Mouse (Mus musculus) midbrain, embryonic 11.5 days (tissue): ENCODE measurements at regions not wholly inside any gene's neighbourhood (a gene's known extent, or its start where the extent isn't known, plus 50 kb on each side); places are given as distances from the start of the nearest gene placed in this dataset.

Experiments
- ATAC-seq: fragments of 200-750 bp; cut with Nextera tagmentation; 2 replicates; pipeline ENCODE4 v1.8.0; 2017; ENCODE audit warnings: moderate TSS enrichment, moderate library complexity; ENCODE audit not compliant: low FRiP score
- DNase-seq: peaks from one replicate; pipeline ENCODE4 v3.0.0; 2015; ENCODE audit warnings: low spot score; ENCODE audit errors: missing footprints
- H3K27ac ChIP-seq: fragments of 300-500 bp; sonication (generic); 2 replicates; pipeline ENCODE4 v1.5.1; 2014; ENCODE audit warnings: low read depth, low read length
- H3K27me3 ChIP-seq: fragments of 300-500 bp; sonication (generic); 2 replicates; pipeline ENCODE4 v1.6.1; 2014; ENCODE audit warnings: mild to moderate bottlenecking, low read length, moderate library complexity, mixed read lengths; ENCODE audit not compliant: control insufficient read depth, insufficient read depth
- H3K36me3 ChIP-seq: fragments of 300-500 bp; sonication (generic); 2 replicates; pipeline ENCODE4 v1.6.1; 2014; ENCODE audit warnings: mild to moderate bottlenecking, low read length, moderate library complexity, mixed read lengths; ENCODE audit not compliant: control insufficient read depth, insufficient read depth
- H3K4me1 ChIP-seq: fragments of 300-500 bp; sonication (generic); 2 replicates; pipeline ENCODE4 v1.6.1; 2014; ENCODE audit warnings: low read length; ENCODE audit not compliant: control insufficient read depth, insufficient read depth
- H3K4me2 ChIP-seq: fragments of 300-500 bp; sonication (generic); 2 replicates; pipeline ENCODE4 v1.6.1; 2014; ENCODE audit warnings: mild to moderate bottlenecking, moderate library complexity
- H3K4me3 ChIP-seq: fragments of 300-500 bp; sonication (generic); 2 replicates; pipeline ENCODE4 v1.5.1; 2014; ENCODE audit warnings: low read depth, low read length
- H3K9ac ChIP-seq: fragments of 300-500 bp; sonication (generic); 2 replicates; pipeline ENCODE4 v1.6.1; 2014; ENCODE audit warnings: low read length
- H3K9me3 ChIP-seq: fragments of 300-500 bp; sonication (generic); 2 replicates; pipeline ENCODE4 v1.6.1; 2016; ENCODE audit warnings: low read length; ENCODE audit not compliant: control insufficient read depth
- WGBS: fragments of 180-500 bp; shearing (Covaris S2); extraction: QIAGEN DNeasy Blood & Tissue Kit; methylation state at CpG from one replicate; pipeline ENCODE4 v1.1.7; 2014; 5-methylcytosine and 5-hydroxymethylcytosine counted together

DNA sequence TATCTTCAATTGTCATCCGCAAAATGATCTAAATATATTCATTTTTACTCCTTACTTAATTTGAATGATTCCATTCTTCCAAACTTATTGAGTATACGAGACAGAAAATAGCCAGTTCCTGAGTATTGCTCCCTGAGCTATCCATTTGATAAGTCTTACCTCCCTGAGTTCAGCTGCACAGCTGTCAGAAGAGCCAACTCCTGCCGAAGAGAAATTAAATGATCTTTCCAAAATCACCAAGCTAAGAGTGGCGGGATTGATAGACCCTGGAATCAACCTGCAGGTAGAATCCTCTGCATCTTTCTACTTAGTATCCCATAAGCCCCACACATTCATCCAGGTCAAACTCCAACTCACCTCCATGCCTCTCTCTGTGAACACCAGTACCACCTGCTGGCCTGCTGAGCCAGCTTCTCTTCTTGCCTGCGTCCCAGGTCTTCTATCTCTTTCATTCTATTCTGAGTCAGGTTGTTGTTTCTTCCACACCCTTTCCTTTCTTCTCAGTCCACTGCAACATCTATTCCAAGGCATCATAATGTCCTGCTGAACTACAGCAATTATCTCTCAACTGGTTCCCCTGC, 124.2 kb downstream of the Cpeb2 start:
- H3K27me3 ChIP-seq = no peaks in the 10 kb centered on the region
- no peak overlapping the region for H3K9ac ChIP-seq
- ATAC-seq (no peak), DNase-seq (peak; percentile 57)
- H3K4me2 ChIP-seq = no peak overlapping the region
- H3K36me3 ChIP-seq = no peaks in the 10 kb centered on the region
- WGBS = 91% methylated on average over 5 of the region's 5 CpGs
- H3K4me1 ChIP-seq = peaks cover 5% of the 10 kb centered on the region
- H3K9me3 ChIP-seq = no peaks in the 10 kb centered on the region
- no peak overlapping the region for H3K27ac ChIP-seq
- H3K4me3 ChIP-seq = no peak overlapping the region

DNA sequence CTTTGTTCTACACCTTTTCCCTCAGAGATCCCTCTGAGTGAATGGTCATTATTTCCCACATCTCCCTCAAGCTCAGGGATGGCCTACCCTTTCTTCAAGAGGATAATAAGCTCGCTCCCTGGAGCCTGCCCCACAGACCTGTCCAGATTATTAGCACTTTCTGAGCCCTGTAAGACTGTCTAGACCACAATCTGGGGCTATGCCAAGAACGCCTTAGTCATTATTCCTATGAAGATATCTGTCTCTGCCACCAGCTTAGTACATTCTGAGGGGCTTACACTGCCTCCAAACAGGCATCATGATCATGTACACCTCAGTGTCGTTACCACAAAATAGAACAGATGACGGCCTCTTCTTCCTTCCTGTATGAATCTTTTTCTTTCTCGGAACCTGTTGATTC, 124.9 kb downstream of the Cpeb2 start:
- WGBS = 86% methylated on average over 5 of the region's 5 CpGs
- no peak overlapping the region for H3K9ac ChIP-seq
- H3K27me3 ChIP-seq = no peaks in the 10 kb centered on the region
- H3K4me2 ChIP-seq = no peak overlapping the region
- no peaks in the 10 kb centered on the region for H3K9me3 ChIP-seq
- H3K4me3 ChIP-seq = no peak overlapping the region
- peaks cover 5% of the 10 kb centered on the region for H3K4me1 ChIP-seq
- no peaks in the 10 kb centered on the region for H3K36me3 ChIP-seq
- DNase-seq = no peak
- no peak for ATAC-seq
- H3K27ac ChIP-seq = no peak overlapping the region

DNA sequence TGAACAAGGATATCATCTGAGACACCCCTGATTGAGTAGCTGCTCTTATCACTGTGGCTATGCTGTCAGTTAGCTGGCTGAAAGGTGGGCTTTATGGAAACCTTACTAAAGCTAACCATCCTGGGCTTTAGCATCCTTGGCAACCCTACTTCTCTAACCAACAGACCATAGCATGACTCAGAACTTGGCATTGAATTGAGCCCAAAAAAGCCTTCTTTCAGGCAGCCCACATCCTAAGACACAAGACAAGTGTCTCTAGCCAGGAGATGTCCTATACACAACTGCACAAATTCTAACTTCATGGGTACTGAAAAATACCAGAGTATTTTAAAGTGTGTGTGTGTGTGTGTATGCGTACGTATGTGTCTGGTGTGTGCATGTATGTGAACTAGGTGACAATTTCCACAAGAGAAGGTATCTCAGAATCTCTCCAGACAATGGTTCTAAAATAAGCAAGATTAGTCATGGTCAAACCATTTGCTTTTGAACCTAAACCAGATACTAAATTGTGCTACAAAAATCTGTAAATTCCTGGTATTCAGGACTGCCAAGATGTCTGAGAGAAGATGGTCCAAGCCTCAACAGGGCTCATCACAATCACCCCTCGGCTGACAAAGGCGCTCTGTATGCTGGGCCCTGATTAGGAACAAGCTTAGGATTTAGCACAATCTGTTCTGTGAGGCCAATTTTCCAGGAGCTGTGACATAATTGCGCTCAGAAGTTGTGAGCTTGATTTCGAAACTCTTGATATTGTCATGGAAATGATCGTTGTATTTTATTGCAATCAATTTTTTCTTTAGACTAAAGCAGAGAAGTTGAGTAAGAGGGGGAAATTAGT, 126.2 kb downstream of the Cpeb2 start:
- ATAC-seq = no peak
- WGBS = 82% methylated on average over 7 of the region's 7 CpGs
- H3K36me3 ChIP-seq = no peaks in the 10 kb centered on the region
- no peaks in the 10 kb centered on the region for H3K27me3 ChIP-seq
- peaks cover 5% of the 10 kb centered on the region for H3K4me1 ChIP-seq
- DNase-seq = peak; percentile 77
- H3K27ac ChIP-seq = no peak overlapping the region
- H3K9me3 ChIP-seq = no peaks in the 10 kb centered on the region
- H3K9ac ChIP-seq = no peak overlapping the region
- no peak overlapping the region for H3K4me3 ChIP-seq
- H3K4me2 ChIP-seq = no peak overlapping the region

DNA sequence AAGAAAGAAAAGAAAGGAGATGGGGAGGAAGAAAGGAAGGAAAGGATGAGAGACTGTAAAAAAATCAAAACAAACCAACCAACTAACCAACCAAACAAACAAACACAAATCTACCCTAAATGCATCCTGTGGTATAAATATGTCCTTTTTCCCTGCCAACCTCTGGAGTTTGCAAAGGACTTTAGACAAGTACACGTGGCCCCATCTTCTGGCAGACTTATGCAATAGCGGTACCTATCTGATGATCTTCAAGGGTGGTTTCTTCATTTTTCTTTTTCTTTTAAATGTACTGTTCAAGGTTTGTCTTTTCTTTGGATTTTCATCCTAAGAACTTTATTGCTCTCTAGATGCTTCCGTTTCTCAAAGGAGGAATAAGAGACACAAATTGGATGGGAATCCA, 127.3 kb downstream of the Cpeb2 start:
- H3K9ac ChIP-seq = no peak overlapping the region
- no peaks in the 10 kb centered on the region for H3K36me3 ChIP-seq
- no peaks in the 10 kb centered on the region for H3K27me3 ChIP-seq
- no peak overlapping the region for H3K4me3 ChIP-seq
- H3K9me3 ChIP-seq = no peaks in the 10 kb centered on the region
- H3K27ac ChIP-seq = no peak overlapping the region
- H3K4me1 ChIP-seq = peaks cover 1% of the 10 kb centered on the region; the same call in 1 of the 2 replicates
- H3K4me2 ChIP-seq = no peak overlapping the region
- 50% methylated on average over 3 of the region's 3 CpGs for WGBS
- no peak for ATAC-seq
- DNase-seq = peak; percentile 76

DNA sequence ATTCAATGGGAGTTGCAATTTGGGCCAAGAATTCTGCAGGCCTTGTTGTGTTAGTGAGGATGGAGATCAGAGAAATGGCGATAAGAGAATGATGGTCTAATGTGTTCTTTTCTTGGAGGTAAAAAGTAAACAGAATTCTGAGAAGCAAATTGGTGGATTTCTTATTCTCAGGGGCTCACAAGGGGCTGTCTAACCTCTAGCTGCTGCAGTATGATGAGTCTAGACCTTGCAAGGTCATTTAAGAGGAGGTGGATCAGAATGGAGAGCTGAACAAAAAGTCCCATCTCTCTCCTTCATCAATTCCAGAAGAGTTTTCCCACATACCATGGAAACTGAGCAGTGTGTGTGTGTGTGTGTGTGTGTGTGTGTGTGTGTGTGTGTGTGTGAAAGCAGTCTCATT, 128.1 kb downstream of the Cpeb2 start:
- no peaks in the 10 kb centered on the region for H3K4me1 ChIP-seq
- no peak overlapping the region for H3K27ac ChIP-seq
- no peak for ATAC-seq
- no peak overlapping the region for H3K4me3 ChIP-seq
- H3K27me3 ChIP-seq = no peaks in the 10 kb centered on the region
- no peak overlapping the region for H3K4me2 ChIP-seq
- no peaks in the 10 kb centered on the region for H3K36me3 ChIP-seq
- no peaks in the 10 kb centered on the region for H3K9me3 ChIP-seq
- no peak overlapping the region for H3K9ac ChIP-seq
- peak; percentile 62 for DNase-seq
- WGBS = 100% methylated on average over 1 of the region's 1 CpGs

DNA sequence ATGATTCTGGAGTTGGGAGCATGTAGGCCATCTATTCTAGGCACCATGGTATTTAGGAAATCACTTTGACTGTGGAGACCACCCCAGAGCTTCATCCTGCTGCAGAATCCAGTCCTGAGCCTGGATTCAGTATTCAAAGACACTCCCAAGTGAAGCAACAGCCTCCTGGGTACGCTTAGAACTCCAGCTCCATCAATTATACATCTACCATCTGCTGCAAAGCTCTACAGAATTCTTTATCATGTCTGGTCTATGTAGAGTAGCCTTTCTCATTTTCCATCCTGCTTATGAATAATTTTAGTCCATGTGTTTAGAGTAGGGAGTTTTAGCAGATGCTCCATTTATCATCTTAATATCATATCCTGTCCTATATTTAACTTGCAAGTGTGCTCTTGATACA, 139.4 kb downstream of the Cpeb2 start:
- ATAC-seq = no peak
- 85% methylated on average over 1 of the region's 1 CpGs for WGBS
- Histone ChIP-seq H3K27me3 (no peaks in the 10 kb centered on the region), H3K9me3 (no peaks in the 10 kb centered on the region), H3K4me2 (no peak overlapping the region), H3K36me3 (no peaks in the 10 kb centered on the region), H3K27ac (no peak overlapping the region), H3K4me1 (no peaks in the 10 kb centered on the region), H3K9ac (no peak overlapping the region), H3K4me3 (no peak overlapping the region)
- no peak for DNase-seq

DNA sequence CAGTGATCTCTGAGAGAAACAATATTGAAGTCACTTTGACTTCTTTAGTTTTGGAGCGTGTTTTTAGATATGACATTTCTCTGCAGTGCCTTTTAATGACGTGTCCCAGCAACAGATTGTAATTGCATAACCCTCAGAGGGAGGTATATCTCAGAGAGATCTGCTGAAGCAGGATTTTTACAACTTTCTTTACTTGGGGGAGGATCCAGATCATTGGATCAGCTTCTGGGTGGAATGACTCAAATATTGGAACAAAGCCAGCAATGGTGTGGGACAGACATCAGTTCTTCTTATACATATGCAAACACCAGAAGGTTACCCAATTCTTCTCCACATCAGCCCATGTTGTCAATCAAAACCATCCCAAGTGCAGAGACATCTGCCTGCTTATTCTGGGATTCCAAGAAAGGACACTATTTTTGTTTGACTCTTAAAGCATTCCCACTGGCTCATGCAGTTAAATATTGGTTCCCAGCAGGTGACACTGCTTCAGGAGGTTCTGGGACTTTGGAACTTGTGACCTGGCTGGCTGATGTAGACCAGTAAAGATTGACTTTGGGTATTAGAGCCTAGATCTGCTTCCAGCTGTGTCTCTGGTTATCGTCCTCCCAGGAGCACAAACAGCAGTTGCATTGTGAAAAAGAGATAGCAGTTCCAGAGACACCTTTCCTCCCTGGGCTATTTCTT, 130.5 kb upstream of the C1qtnf7 start:
- no peaks in the 10 kb centered on the region for H3K36me3 ChIP-seq
- no peaks in the 10 kb centered on the region for H3K4me1 ChIP-seq
- 76% methylated on average over 3 of the region's 3 CpGs for WGBS
- no peak for DNase-seq
- no peak overlapping the region for H3K9ac ChIP-seq
- no peaks in the 10 kb centered on the region for H3K27me3 ChIP-seq
- H3K9me3 ChIP-seq = no peaks in the 10 kb centered on the region
- H3K4me2 ChIP-seq = no peak overlapping the region
- no peak for ATAC-seq
- no peak overlapping the region for H3K4me3 ChIP-seq
- H3K27ac ChIP-seq = no peak overlapping the region

DNA sequence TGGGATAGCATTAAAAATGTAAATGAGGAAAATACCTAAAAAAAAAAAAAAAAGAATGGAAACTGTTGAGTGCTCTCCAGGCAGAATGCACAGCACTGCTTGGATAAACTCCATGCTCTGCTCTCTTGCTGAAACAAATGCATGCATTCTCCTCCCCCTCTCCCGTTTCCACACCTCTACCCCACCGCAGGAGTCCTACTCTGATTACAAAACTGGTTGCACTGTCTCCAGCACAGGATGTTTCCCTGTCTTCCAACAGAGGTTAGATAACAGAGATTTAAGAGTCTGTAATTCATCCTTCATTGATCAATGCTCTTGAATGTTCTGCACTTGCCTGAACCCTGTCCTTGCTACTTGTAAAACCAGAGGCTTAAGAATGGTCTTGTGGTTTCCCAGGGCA, 124.3 kb upstream of the C1qtnf7 start:
- Histone ChIP-seq H3K9me3 (no peaks in the 10 kb centered on the region), H3K27ac (no peak overlapping the region), H3K4me3 (no peak overlapping the region), H3K4me1 (no peaks in the 10 kb centered on the region), H3K27me3 (no peaks in the 10 kb centered on the region), H3K9ac (no peak overlapping the region), H3K4me2 (no peak overlapping the region), H3K36me3 (no peaks in the 10 kb centered on the region)
- ATAC-seq = no peak
- DNase-seq = no peak
- WGBS = 0% methylated on average over 2 of the region's 2 CpGs

DNA sequence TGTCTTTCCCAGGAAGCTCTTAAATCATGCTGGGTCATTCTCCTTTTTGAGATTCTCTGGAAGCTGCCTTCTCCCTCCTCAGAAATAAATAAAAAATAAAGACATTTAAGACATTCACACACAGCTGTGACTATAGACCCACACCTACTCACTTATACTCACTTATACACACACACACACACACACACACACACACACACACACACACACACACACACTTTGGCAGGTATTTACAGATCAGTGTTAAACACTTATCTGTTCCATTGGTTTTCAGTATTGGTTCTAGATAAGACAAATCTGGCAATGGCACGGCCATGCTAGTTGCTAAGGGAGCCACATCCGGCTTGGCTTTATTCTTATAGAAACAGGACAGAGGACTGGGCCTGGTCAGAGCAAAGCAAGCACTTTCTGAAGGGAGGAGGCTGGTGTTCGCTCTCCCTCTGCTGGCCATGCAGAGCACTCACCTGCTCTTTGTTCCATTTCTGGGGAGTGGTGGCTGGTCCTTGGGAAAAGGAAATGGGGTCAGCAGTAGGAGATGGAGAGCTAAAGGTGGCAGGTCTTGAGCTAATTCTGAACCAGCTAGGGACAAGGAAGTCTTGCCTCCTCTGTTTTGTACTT, 123.8 kb upstream of the C1qtnf7 start:
- DNase-seq = peak; percentile 82
- WGBS = 21% methylated on average over 3 of the region's 3 CpGs

More for the DNA sequence above, 123.8 kb upstream of the C1qtnf7 start:
- no peaks in the 10 kb centered on the region for H3K27me3 ChIP-seq
- H3K27ac ChIP-seq = no peak overlapping the region
- H3K9me3 ChIP-seq = no peaks in the 10 kb centered on the region
- ATAC-seq = peak; percentile 92
- no peak overlapping the region for H3K4me3 ChIP-seq
- no peak overlapping the region for H3K4me2 ChIP-seq
- H3K9ac ChIP-seq = no peak overlapping the region
- no peaks in the 10 kb centered on the region for H3K4me1 ChIP-seq
- no peaks in the 10 kb centered on the region for H3K36me3 ChIP-seq
